Mouse (Mus musculus): ENCODE results near the gene Acadm.

DNA sequence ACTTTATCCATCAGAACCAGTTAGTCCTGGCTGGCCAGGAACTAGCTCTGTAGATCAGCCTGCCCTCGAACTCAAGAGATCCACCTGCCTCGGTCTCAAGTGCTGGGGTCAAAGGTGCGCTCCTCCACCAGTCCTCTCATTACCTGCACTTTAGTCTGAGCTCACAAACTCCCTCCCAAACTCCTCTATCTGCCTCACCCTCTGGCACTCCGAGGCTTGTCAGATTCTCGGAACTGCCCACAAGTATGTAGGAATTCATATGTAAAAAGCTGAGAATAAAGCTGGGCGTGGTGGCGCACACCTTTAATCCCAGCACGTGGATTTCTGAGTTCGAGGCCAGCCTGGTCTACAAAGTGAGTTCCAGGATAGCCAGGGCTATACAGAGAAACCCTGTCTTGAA, 3.9 kb downstream of the Acadm start:
- TF ChIP-seq POLR2A (IDR thresholded peaks at IDR 0.05; ENCODE audit: extremely low read depth, insufficient read depth, low read length) (no peak), CTCF (IDR thresholded peaks at IDR 0.05; ENCODE audit: low read depth, low read length) (no peak)
